Mouse (Mus musculus): ENCODE measurements around the gene Pdcd1.
"Not testable (repeated sequence)": the region's sequence is repeated elsewhere in the genome, so short reads cannot be mapped to it uniquely, and the experiment has no call there.

The Pdcd1 gene

DNA sequence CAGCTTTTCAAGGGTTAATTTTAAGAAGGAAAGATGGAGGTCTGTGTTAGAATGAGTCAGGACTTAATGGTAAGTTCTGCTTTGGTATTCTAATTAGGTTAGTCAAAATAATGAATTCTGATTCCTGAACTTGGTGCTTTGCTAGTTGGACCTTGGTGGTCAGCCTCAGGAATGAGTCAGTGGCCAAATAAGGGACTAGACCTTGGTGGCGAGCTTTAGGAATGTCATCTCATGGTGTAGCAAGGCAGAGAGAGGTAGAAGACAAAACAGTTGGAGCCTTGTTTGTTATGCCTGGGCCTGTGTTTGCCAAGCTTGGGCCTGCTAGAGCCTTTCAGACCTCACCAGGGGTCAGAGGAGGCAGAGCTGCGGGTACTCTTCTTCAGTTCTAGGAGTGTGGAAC lies 23.6 kb downstream of the Pdcd1 start:
- DNase-seq (ENCODE audit: low spot score), result no peak

DNA sequence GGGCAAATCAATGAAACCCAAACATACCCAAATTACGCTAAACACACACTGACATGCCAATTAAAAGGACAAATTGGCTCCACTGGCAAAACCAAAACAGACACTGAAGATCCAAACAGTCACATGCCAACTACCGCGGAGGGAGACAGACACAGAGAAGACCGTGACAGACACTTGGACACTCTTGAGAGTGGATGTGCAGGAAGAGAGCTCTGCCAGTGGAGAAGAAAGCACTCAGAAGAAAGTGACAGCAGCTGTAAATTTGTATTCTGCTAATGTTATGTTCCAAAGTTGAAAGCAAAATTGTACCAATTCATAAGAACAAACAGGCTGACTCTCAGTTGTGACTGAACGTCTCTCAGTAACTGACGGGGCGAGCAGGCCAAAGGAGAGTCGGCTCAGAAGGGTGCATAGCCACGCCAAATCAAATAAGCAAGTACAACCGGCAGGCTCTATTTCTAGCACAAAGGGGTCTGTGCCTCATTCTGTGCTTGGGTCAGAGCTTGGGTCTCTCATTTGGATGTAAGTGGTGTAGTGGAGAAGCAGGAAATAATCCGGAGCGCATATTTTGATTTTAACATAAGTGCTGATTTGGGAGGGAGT lies 24.7 kb downstream of the Pdcd1 start:
- no peak for DNase-seq (ENCODE audit: low spot score)

DNA sequence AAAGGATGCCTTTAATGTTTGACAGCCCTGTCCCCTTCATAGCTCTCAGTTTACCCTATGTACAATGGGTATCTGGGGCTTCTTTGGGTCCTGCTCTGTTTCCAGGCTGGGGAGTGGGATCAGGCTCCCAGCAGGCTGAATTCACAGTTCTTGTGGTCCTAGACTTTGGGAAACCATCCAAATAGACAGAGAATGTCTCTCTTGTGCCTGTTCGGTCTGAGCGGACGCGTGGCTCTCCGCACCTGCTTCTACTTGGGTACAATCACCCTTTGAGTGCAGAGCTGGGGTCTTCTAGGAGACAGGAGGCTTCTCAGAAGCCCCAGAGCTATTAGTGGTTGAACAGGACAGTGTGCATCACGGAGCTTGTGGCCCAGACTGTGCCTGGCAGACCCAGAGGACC lies 32.2 kb downstream of the Pdcd1 start, which contains the start of gene Neu4:
TSS of gene Neu4 (plus strand) at position 301 of the 400 bp plus-strand sequence.
- DNase-seq (ENCODE audit: low spot score), result no peak

DNA sequence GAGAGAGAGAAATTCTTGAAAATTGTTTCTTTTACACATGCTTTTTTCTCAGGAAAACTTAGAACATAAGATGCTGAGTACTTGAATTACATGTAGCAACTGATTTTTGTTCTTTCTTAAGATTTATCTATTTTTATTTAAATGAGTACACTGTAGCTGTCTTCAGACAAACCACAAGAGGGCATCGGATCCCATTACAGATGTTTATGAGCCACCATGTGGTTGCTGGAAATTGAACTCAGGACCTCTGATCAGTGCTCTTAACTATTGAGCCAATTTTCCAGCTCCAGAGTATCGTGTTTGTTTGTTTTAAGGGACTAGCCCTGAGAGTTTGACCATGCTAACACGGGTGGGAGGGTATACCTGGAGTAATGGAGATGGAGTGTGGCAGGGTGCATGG lies 40.7 kb downstream of the Pdcd1 start:
- DNase-seq (ENCODE audit: low spot score), result no peak

DNA sequence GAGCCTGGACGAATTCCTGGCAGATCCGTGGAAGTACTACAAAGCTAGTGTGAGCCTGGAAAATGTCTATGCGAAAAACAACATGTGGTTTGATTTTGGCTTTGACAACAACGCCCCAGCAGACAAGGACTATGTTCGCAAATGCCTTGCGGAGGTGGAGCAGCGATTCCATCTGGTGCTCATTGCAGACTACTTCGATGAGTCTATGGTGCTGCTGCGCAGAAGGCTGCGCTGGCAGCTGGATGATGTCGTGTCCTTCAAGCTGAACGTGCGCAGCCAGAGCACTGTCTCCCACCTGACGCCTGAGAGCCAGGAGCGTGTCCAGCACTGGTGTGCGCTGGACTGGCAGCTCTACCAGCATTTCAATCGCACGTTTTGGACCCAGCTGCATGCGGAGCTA lies 43.5 kb downstream of the Pdcd1 start:
- not testable (repeated sequence) for DNase-seq (ENCODE audit: low spot score)

DNA sequence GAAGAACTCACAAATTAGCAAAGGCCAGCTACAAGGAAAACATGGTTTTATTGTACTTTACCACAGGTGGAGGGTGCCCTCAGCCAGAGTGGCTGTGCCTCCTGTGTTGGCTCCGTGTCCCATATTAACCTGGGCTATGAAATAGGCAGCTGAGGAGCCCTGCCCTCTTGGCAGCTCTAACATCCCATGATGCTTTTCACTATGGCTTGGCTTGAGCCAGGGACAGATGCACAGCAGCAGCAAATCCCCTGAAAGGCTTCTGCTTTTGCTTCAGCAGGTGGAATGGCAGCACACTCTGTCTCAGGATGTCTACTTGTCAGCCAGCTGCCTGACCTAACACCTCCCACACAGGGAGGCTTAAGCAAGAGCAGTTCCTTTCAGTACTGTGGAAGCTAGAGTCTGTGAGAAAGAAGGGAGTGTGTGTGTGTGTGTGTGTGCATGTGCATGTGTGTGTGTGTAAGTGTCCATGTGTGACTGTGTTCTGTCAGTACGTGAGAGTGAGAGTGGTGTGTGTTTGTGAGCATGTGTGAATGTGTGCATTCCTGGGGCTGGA lies 46.3 kb downstream of the Pdcd1 start:
- DNase-seq (ENCODE audit: low spot score), result not testable (repeated sequence)

DNA sequence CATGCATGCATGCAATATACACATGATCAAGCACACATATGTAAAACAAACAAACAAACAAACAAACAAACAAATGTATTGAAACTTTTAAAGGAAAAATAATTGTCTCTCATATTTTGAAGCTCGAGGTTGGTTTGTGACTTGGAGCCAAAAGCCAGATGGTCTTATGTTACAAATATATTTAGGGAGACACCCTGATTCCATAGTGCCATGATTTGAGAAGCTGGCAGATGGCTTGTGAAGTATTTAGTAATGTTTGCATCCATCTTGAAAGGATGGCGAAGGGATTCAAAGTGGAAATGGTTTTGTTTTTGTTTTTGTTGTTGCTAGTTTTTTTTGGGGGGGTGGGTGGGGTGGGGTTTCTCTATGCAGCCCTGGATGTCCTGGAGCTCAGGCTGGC lies 51.3 kb downstream of the Pdcd1 start:
- no peak for DNase-seq (ENCODE audit: low spot score)

DNA sequence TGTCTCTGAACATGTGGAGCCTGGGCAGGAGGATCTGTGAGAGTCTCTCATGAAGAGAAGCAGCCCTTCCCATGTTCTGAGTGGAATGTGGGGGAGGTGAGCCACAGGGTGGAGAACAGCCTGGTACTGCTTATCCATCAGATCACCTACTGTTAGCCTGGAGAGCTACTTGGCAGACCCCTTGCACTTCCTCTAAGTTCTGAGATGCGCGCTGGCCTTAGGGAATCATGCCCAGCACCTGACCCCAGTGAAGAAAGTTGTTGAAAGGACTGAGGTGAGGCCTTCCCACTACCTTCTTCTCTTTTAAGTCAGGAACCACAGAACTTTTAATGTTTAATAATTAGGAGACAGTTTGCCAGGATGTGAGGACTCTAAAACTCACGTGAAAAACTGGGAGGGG lies 60.9 kb downstream of the Pdcd1 start:
- DNase-seq (ENCODE audit: low spot score), result not testable (repeated sequence)

DNA sequence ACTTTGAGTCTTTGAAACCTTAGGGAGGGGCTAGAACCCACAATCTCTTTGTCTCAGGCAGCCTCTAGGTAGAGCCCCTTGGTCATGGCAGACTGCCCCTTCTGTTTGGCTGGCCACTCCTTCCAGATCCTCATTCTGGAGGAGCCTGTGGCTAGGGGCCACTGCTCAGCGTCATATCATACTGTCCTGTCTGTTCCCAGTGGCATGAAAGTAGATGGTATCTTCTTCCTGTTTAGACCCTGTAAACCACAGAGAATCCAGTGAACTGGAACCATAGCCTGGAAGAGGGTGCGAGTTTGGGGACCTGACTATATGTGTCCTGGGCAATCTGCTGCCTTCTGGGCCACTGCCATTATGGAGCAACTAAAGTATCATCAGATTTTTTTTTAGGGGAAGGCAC lies 61.3 kb downstream of the Pdcd1 start:
- not testable (repeated sequence) for DNase-seq (ENCODE audit: low spot score)

DNA sequence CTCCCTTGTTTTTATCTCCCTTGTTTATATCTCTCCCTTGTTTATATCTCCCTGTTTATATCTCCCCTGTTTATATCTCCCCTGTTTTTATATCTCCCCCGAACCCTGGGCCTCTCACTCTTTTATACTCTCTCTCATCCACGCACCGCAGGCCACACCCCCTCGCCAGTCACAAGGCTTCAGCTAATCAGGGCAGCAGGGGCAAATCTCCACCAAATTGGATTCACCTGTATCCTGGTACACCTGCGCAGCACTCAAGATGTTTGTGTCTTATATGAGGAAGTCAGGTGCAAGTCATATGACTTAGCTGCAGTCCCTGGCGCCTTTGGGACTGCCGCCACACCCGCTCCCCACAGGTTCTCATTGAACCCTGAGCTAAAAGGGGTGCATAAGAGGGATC lies 62.1 kb downstream of the Pdcd1 start, which contains the start of gene Gal3st2c:
TSS of gene Gal3st2c (plus strand) at position 301 of the 400 bp plus-strand sequence.
- not testable (repeated sequence) for DNase-seq (ENCODE audit: low spot score)

DNA sequence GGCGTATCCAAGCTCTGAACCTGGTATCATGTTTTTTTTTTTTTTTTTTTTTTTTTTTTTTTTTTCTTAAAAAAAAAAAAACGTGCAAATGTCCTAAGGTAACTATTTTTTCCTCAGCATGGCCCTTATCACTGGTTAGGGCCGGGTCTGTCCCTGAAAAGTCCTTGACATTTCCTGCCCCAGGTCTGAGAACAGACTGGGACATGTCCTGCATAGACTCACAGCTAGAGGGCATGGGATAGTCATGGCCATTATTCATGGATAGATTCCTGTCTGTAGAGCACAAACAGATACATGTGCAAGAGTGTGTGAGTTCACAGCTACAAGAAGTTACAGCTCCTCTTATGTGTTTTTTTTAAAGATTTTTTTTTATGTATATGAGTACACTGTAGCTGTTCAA lies 63.6 kb downstream of the Pdcd1 start:
- DNase-seq (ENCODE audit: low spot score), result no peak

All from retina, embryonic 14.5 days (tissue).